Mouse (Mus musculus): ENCODE results near the gene Slc38a10.

Slc38a10 gene

DNA sequence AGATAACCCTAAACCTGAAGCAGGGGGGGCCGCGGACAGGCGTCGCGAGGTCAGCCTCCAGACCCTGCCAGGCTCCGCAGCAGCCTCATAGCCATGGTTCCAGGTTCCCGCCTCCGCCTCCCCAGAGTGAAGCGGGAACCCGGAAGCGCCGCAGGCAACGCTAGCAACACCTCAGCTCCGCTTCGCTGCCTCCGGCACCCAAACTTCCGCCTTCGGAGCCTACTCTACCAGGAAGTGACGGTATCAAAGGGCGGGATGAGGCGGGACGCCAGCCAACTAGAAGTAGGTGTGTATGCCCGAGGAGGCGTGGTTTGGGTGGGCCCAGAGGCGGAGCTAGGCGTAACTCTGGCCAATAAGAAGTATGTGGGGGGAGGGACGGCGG is at the start of gene Slc38a10:
Gene Slc38a10, minus strand, starts transcription at position 234 of the 382 bp plus-strand sequence.
- peak; percentile 100 for DNase-seq

DNA sequence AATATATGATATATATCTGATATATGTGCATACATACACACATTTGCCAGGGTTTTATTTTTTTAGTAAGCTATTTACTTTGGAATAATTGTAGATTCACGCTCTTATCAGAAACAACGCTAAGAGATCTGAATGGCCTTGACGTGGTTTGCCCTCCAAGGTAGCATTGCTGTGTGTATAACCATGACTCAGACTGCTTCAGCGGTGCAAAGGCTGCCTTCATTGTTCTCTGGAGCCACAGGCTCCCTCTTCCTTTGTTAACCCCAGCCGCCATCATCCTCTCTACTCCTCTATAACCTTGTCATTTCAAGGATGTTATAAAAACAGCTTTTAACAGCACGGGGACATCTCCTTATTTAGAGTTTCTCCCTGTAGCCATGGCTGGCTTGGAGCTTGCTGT is 49.5 kb upstream of the Slc38a10 start:
- DNase-seq, result no peak

DNA sequence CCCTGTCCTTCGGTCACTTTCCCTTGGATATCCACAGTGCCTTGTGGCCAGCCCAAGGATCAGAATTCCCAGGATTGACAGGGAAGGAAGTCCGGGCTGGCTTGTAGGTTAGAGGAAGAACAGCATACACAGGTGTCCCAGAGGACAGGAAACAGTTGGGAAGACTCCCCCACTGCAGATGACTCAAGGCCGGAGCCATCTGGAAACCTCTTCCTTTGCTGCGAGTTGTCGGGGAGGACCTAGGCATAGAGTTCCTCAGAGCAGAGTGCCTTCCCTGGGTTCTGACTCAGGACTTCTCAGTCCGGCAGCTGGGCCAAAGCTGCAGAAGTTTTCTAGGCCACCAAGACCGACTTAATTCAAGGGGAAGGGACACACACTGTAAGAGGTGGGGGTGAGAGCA is 48.6 kb upstream of the Slc38a10 start:
- DNase-seq, result no peak

DNA sequence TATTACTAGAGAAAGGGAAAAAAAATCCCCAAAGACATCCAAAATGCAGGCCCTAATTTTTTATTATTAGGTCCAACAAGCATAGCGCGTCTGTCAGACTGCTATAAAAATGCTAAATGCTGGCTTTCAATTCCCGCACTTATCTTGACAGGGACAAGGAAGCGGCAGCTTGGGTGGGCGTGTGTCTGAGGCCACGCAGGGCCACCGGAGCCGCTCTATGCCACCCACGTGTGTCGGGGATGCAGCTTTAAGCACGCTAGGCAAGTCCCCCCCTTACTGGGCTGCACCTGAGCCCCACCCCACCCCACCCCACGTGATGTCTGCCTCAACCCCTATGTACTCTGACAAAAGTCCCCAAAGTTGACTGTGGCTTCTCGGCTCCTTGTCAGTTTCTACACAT is 47.7 kb upstream of the Slc38a10 start:
- DNase-seq, result no peak

DNA sequence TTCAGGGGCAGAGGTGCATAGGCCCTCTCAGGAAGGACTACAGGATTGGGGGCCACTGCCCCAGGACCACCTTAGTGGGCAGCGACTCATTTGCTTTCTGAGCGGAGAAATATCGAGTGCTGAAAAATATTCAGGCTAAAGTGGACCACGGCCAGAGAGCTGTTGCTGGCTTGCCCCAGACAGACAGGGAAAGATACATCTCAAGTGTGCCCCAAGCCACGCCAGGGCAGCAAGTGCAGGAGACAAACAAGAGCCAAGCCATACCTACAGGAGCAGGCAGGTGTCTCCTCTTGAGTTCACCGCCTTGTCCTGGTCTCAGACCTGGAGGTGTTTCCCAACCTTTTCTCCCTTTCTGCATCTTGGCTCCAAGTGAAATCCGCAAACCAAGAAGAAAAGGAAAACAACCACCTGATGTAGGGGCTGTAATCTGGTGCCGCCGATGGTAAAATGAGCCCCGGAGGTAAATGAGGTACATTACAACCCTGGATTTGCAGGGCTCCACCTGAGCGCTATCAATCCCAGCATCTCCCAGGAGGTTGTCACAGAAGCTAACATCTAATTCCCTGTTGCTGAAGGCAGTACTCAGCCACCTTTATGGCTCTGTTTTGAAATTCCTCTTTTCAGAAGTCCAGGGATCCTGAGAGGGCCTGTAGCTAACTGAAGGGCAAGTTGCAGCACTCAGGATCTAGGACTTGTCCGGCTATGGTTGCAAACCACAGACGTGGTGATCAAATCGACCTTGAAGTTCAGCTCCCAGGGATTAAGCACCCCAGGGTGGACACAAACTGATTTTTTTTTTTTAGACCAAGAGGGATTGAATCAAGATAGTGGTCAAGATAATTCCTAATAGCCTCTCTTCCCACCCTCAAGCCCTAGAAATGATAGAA is 39.6 kb upstream of the Slc38a10 start:
- no peak for DNase-seq

DNA sequence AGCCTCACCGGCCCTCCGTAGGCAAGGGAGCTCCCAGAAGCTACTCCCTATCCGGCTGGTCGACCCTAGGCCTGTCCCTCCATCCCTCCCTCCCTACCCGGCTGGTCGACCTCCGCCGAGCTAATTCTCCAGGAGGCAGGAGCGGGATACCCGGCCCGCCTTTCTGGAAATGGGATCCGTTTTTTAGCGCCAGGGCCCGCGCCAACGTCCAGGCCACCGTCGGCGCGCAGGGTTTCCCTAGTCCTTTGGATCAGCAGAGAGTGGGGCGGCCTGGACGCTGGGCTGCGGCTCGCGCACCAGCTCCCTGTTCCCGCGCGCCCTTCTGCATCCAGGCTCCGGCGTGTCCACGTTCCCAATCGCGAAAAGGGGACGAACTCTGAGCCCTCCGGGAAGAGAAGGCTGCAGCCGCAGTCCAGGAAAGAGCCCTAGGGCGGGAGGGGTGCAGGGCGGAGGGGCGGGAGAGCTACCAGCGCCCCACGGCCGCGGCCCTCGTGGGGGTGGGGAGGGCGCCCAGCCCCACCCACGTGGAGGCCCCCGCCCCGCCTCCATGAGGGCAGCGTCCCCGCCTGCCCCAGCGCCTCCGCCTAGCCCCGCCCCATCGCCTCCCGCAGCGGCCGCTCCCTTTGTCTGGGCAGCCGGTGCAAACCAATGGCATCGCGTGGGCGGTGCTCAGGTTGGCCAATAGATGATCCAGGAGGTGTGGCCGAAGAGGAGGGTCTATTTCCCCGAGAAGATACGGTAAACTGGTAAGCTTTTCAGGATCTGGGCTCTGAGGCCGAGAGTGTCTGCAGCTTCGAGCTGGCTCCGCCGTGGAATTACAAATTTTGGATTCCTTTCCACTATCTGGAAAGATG is 38.5 kb upstream of the Slc38a10 start:
- DNase-seq, result peak; percentile 99

DNA sequence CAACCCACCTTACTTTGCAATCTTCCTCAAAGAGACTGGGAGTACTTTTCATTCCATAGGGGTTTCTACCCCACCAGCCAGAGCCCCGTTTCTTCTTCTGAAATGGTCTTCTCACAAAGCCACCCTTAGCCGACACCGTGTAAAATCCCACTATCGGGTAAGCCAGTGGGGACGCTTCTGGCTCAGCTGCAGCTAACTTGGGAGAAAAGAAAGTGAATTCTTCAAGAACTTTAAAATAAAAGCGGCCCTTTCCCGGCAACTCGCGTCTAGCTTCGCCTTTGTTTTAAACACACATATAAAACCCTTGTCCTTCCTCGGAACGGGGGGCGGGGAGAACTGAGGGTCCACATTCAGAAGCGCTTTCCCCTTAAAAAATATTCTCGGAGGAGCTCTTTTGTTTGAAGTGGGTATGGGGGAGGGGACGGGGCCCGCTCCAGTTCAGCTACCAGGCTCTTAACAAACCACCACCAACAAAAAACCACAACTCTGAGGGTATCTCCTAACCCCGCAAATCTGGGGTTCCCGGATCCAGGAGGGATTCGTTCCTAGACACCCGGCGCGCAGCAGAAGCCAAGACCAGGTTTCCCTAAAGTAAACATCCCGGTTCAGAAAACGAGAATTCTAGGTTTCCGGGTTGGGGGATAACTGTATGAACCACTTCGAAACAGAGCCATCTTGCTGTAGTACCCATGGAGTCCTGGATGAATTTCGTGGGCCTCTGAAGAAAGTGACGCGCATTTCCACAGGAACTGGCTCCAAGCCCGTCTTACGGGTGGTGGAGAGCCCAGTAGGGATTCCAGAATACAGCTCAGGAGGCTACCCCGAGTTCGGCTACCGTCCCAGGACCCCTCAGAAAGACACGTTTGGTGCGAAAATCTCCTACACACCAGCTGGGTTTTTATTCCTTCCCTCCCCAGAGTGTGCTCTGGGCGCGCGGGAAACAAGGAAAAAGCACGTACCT is 37.6 kb upstream of the Slc38a10 start:
- peak; percentile 69 for DNase-seq

DNA sequence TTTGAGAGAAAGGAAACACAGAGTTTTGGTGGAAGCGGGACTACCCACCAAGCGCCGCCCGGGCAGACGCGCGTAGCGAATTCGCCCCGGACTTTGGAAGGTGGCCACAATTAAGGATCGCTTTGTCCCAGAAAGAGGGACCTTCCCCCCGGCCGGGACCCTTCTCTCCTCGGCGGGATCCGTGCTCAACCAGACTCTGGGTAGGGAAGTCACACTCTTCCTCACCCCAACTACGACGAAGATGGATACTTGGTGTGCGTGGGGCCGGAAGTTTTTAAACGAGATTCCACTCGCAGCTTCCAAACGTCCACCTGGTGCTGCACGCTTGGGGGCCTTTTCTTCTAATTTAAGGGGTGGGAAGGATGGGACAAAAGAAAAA is 36.9 kb upstream of the Slc38a10 start:
- peak; percentile 52 for DNase-seq

DNA sequence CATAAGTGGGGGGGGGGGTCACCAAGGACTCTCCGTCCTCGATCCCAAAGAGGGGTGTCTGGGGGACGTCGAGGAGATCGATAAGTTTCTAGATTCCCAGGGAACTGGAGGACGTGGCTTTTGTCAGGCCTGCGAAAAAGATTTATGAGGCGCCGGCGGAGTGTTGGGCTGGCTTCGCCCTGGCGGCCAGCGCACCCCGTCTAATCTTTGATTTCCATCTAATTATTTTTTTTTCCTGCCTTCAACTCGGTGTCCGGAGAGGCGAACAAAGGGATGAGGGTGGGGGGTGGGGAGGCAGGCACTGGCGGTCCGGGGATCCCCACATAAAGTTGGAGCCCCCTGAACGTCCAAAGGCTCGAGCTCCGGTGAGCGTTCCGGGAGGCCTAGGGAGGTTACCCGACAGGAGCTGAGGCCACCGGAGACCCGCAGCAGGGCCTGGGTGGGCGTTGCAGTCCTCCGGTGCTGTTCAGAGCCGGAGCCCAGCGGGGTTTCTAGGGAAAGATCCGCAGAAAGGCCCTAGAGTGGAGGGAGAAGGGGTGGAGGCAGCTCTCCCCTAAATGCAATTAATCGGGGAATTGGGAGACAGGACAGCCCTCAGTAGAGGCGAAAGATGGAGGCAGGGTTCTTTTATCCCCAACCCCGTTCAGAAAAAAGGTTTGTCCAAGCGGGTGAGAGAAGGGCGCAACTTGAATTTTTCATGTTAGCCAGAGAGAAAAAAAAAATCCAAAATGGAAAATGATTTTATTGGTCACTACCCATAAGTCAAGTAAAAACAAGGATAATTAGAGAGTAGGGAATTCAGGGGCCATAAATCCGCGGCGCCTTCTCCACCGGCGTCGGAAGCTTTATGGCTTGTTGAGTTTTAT is 36.3 kb upstream of the Slc38a10 start:
- DNase-seq, result peak; percentile 56

DNA sequence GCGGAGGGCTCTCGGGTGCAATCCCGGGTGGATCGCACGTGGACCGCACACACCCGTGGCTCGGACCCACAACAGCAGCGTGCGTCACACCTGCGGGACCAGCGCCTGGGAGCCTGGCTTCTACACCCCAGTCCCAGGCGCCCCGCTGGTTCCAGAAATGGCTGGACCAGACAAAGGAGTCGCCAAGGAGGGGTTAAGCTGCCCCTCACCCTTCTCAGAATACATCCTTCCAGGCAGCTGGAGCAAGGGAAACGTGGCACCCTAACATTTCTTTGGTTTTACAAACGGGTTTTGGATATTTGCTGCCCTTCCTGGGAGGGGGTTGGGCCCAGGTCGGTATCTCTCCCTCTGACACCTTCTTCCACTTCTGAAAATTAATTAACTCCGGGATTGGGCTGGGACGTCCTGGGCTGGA is 35.7 kb upstream of the Slc38a10 start:
- peak; percentile 48 for DNase-seq

DNA sequence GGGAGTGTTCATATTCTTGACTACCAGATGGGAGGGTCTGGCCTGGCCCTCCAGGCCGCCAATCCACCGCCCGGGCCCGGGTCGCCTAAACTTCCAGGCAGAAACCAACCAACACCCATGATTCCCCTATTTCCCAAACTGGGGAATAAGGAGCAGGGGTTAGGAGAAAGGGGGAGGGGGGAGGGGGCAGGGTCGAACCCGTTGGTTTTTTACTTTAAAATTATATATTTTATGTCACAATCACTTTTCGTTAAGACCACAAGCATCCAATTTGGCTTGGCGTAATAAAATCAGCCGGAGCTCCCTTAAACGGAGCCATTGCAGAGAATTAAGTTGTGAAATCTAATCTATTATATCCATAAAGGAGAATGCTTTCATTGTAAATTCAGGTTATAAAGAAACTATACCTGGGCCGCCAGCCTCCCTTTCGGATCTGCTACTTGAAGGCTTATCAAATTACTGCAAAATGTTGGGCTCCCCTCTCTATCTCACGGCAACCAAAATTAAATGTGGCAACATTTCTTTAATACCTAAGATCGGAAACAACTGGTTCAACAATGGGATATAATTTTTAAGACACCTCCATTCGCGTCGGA is 35.1 kb upstream of the Slc38a10 start:
- DNase-seq, result peak; percentile 40

DNA sequence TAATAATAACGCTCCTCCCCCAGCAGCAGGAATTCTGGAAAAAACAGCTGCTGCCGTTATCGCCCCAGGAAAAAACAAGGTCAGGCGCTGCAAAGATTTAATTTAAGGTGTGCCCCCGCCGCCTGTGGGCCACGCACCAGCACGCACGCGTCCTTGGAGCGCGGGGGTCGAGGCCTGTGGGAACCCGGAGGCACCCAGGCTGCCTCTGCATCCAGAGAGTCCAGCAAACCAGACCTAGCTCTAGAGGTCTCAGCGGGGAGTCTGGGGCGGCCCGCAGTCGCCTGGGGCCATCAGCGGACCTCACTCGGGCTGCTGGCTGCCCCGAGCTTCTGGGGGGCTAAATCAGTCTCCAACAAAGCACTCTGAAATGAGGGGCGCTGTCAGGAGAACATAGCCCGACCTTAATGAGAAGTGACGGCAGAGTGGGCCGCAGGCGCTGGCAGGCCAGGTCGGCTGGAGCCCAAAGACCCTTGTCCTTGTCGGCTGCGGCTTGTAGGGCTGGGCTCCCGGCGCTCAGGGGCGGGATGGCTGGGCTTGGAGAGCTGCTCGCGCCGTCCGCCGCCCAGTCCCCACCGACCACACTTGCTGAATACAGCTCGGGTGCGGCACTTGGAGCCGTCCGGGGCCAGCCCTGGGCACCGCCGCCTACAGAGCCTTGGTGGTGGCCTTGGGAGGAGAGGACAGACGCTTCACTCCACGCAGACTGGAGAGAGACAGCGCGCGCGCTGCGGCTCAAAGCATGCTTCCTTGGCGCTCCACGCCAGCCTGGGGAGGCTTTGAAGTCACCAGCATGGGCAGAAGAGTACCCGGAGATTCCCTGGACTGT is 34.4 kb upstream of the Slc38a10 start:
- peak; percentile 49 for DNase-seq

DNA sequence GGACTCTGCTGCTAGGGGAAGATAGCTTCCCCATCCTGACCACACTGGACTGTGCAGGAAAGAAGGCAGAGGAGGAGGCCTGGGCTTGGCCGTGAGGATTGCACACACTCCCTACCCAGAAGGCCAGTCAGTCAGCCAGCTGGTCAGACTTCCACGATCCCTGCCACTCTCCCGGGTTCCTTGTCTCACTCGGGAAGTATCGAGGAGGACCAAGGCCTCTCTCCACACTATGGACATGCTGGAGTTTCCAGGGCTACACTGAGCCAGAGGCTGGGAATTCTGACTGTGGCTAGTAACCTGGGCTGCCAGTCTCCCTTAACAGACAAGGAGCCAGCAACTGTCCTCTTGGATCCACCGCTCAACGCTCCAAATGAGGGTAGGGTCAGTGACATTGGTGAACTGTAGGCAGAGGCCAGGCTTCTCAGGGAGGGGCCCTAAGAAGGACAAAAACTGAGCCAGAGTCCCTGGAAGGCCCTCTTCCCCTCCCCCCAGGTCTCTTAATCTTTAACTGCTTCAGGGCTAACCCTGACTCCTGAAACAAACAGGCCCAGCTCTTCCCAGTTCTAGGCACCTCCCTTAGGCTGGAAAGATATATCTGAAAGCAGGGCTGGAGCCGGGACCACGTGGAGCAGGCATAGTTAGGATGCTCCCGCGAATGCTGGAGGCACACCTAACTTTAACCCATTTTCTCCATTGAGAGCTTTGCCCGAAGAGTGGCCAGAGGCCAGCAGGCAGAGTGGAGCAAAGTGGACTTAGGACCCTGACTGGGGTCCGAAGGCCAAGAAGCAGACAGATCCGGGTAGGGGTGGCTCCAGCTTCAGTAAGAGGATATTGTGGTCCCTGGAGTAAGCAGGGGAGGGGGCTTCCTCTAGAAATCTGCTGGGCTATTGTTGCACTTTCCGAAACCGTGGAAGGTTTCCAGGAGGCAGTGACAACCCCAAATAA is 33.5 kb upstream of the Slc38a10 start:
- peak; percentile 97 for DNase-seq

DNA sequence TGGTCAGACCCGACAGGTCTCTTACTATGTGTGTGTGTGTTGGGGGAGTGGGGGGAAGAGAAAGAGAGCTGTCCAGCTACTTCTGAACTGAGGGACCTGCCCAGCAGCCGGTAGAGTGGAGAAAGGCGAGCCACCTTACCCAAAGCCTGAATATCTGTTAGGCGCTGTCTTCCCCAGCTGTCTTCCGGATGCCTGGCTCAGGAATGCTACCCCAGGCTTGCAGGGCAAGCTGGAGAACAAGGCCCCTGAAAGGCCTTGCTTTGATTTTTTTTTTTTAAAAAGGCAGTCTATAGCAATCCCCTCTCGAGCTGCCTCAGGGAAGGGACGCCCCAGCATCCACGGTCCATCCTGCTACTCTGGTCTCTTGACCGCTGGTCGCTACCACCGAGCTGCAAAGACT is 32.6 kb upstream of the Slc38a10 start:
- DNase-seq, result no peak

DNA sequence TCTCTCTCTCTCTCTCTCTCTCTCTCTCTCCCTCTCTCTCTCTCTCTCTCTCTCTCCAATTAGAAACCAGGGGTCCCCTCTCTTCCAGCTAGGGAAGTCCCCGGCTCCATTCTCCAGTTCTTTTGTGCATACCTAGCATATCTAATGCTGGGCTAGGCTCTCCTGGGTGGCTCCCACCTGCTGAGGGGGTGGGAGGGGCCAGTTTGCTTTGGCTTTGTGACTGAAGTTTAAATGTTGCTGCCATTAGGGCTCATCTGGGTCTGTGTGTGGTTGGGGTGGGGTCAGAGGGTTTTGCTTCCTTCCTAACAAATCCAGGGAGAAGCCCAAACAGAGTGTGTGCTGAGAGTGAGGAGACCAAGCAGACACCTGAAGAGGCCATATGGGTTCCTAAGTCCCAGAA is 32.0 kb upstream of the Slc38a10 start:
- no peak for DNase-seq

DNA sequence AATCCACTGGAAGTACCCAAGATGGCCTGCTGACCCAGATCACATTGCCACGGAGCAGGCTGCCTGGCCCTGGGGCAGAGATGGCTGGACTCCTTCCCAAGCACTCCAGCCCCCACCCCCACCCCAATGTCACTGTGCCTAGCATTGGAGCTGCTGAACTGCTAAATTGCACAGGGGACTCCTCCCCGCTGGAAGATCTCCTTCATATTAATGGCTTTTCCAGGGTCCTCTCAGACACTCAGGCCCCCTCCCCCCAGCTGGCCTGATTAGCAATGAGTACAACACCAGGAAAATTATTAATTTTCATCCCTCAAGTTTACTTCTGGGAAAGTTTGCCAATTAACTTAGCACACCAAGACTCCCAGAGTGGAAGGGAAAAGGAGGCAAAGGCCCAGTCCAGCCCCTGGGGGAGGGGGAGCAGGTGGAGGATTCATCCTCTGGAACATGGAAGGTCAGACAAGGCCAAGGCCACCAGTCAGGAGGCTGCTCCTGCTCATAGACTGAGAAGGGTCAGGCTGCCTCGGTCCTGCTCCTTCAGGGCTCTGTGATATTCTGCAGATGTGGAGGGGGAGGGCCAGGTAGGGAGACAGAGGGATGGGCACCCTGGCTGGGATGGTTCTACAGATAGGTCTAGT is 31.4 kb upstream of the Slc38a10 start:
- DNase-seq, result peak; percentile 92

DNA sequence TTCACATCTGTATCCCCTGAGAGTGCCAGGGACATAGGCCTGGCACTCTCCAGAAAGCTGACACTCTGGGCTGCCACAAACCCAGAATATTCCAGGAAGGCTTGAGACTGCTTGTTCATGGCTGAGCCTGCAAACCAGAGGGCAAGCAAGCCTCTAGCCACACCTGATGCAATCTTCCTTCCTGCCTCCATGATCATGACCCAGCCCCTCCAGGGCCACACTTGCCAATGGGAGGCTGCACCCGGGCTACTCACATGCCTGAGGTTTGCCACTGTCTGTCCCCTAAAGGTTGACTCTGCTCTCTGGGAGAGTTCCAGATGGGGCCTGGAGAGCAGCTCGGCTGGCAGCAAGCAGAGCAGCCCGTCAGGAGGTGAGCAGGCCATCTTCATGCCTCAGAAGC is 30.2 kb upstream of the Slc38a10 start:
- no peak for DNase-seq

DNA sequence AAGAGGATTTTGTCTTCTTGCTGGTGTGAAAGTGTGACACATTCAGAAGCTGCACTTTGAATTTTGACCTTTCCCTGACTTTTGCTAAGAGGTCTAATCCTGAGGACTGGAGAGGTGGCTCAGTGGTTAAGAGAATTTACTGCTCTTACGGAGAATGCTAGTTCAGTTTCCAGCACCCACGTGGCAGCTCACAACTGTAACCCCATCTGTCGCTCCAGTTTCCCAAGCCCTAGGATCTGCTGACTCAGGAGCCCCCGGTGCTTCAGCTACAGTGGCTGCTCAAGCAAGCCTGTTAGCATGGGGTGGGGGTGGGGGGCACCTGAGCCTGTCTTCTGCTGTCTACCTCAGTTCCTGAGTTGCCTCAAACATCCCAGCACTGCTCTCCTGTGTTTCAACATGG is 28.2 kb upstream of the Slc38a10 start:
- DNase-seq, result no peak

DNA sequence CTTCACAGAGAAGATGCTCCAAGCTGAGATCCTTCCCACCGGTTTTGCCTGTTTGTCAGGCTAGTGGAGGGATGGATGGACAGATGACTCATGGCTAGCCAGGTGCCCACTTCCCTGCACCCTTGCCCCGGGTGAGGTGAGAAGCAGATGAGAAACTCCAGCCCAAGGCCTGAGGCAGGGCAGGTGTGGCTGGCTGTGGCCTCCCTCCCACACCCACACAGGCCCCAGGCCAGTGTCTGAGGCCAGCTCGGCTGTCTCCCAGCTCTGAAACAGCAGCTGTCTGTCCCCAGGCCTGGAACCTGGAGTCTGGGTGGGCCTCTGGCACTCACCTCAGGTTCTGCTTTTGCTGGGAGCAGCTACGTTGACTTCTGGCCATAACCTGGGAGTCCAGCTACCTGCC is 24.8 kb upstream of the Slc38a10 start:
- no peak for DNase-seq
